Mouse (Mus musculus): Measurements from ENCODE around the gene Ptprh.

Ptprh gene

GRCm38 (mm10) chr7:4523205-4524130, 80.4 kb downstream of the Ptprh start:
- DNase-seq (ENCODE audit: low spot score): peak; percentile 4

- DNase-seq (ENCODE audit: low spot score): peak; percentile 57
Measured at GRCm38 (mm10) chr7:4522292-4522691, 81.5 kb downstream of the Ptprh start.

GRCm38 (mm10) chr7:4521231-4522003, 82.4 kb downstream of the Ptprh start:
- DNase-seq (ENCODE audit: low spot score): peak; percentile 12

- DNase-seq (ENCODE audit: low spot score): no peak
Measured at GRCm38 (mm10) chr7:4518487-4518886, 85.4 kb downstream of the Ptprh start.

- peak; percentile 47 for DNase-seq (ENCODE audit: low spot score)
Measured at GRCm38 (mm10) chr7:4516332-4517050, 87.3 kb downstream of the Ptprh start, which contains the start of gene Tnnt1. Gene Tnnt1, minus strand, starts transcription at chr7:4516382.

- DNase-seq (ENCODE audit: low spot score): peak; percentile 2
Measured at GRCm38 (mm10) chr7:4515853-4516252, 88.0 kb downstream of the Ptprh start.

- DNase-seq (ENCODE audit: low spot score): no peak
Measured at GRCm38 (mm10) chr7:4513829-4514712, 89.8 kb downstream of the Ptprh start.

- DNase-seq (ENCODE audit: low spot score): no peak
Measured at GRCm38 (mm10) chr7:4513236-4513635, 90.6 kb downstream of the Ptprh start.

- no peak for DNase-seq (ENCODE audit: low spot score)
Measured at GRCm38 (mm10) chr7:4511489-4512224, 92.2 kb downstream of the Ptprh start.

GRCm38 (mm10) chr7:4509863-4510608, 93.8 kb downstream of the Ptprh start:
- DNase-seq (ENCODE audit: low spot score): peak; percentile 66

GRCm38 (mm10) chr7:4508739-4509116, 95.1 kb downstream of the Ptprh start:
- DNase-seq (ENCODE audit: low spot score): no peak

GRCm38 (mm10) chr7:4508062-4508738, 95.6 kb downstream of the Ptprh start:
- no peak for DNase-seq (ENCODE audit: low spot score)

GRCm38 (mm10) chr7:4507220-4507619, 96.6 kb downstream of the Ptprh start:
- no peak for DNase-seq (ENCODE audit: low spot score)

- no peak for DNase-seq (ENCODE audit: low spot score)
Measured at GRCm38 (mm10) chr7:4504646-4505435, 99.0 kb downstream of the Ptprh start.

- DNase-seq (ENCODE audit: low spot score): no peak
Measured at GRCm38 (mm10) chr7:4503858-4504257, 100.0 kb downstream of the Ptprh start.

GRCm38 (mm10) chr7:4503100-4503499, 100.7 kb downstream of the Ptprh start:
- no peak for DNase-seq (ENCODE audit: low spot score)

GRCm38 (mm10) chr7:4502421-4503090, 101.3 kb downstream of the Ptprh start:
- DNase-seq (ENCODE audit: low spot score): peak; percentile 45

Data from testis, postnatal 14 days (tissue).